Mouse (Mus musculus) monocyte, adult 5-6 weeks (primary cell): Measurements from ENCODE around the gene Nrp1. TPM values are rescaled to one million over a fixed set of nuclear protein-coding genes. Genes with fewer than 3 reads are reported as not detected.

Experiments used
- ATAC-seq: fragments of 153-309, 156-312 bp; replicated peaks from 2 replicates; pipeline ENCODE4 v1.8.0; 2017; ENCODE audit warnings: mild to moderate bottlenecking; ENCODE audit not compliant: low TSS enrichment, insufficient number of reproducible peaks, severe bottlenecking, poor library complexity, low FRiP score
- total RNA-seq: library from RNA; stranded (forward); fragments of 200-1000, 200-491, 200-594 nt; gene quantifications from 3 replicates; pipeline ENCODE4 v1.2.3, GENCODE M21; 2017

Gene Nrp1
- total RNA-seq, 1 experiment from 2014 or later: 28.9 TPM

- ATAC-seq: no peak
Measured at GRCm38 (mm10) chr8:128361343-128361870, 3.0 kb downstream of the Nrp1 start.

- peak; percentile 75 for ATAC-seq
Measured at GRCm38 (mm10) chr8:128362940-128363595, 4.7 kb downstream of the Nrp1 start.

GRCm38 (mm10) chr8:128370496-128370895 is 12.1 kb downstream of the Nrp1 start:
- ATAC-seq: no peak

GRCm38 (mm10) chr8:128371026-128371425 is 12.6 kb downstream of the Nrp1 start:
- ATAC-seq: no peak

- ATAC-seq: no peak
Measured at GRCm38 (mm10) chr8:128371789-128372188, 13.4 kb downstream of the Nrp1 start.

- ATAC-seq: no peak
Measured at GRCm38 (mm10) chr8:128372724-128373123, 14.3 kb downstream of the Nrp1 start.

GRCm38 (mm10) chr8:128373418-128373817 is 15.0 kb downstream of the Nrp1 start:
- no peak for ATAC-seq

- ATAC-seq: no peak
Measured at GRCm38 (mm10) chr8:128375291-128375690, 16.9 kb downstream of the Nrp1 start.

- ATAC-seq: no peak
Measured at GRCm38 (mm10) chr8:128383176-128383575, 24.8 kb downstream of the Nrp1 start.

- ATAC-seq: no peak
Measured at GRCm38 (mm10) chr8:128384366-128384765, 26.0 kb downstream of the Nrp1 start.

GRCm38 (mm10) chr8:128384921-128385332 is 26.5 kb downstream of the Nrp1 start:
- no peak for ATAC-seq

- ATAC-seq: no peak
Measured at GRCm38 (mm10) chr8:128386963-128387621, 28.7 kb downstream of the Nrp1 start.

- no peak for ATAC-seq
Measured at GRCm38 (mm10) chr8:128390759-128391158, 32.4 kb downstream of the Nrp1 start.

- no peak for ATAC-seq
Measured at GRCm38 (mm10) chr8:128391182-128391760, 32.9 kb downstream of the Nrp1 start.

GRCm38 (mm10) chr8:128394671-128395193 is 36.3 kb downstream of the Nrp1 start:
- no peak for ATAC-seq

- ATAC-seq: no peak
Measured at GRCm38 (mm10) chr8:128396968-128397367, 38.6 kb downstream of the Nrp1 start.

- no peak for ATAC-seq
Measured at GRCm38 (mm10) chr8:128397441-128397840, 39.0 kb downstream of the Nrp1 start.

GRCm38 (mm10) chr8:128398472-128399091 is 40.2 kb downstream of the Nrp1 start:
- ATAC-seq: no peak

- ATAC-seq: no peak
Measured at GRCm38 (mm10) chr8:128400286-128400685, 41.9 kb downstream of the Nrp1 start.
